Mouse (Mus musculus): ENCODE measurements around the gene Col26a1. TPM values are rescaled to one million over a fixed set of nuclear protein-coding genes. Genes with fewer than 3 reads are reported as not detected.

Gene Col26a1
- total RNA-seq, 2 experiments from 2014 or later: not detected

DNA sequence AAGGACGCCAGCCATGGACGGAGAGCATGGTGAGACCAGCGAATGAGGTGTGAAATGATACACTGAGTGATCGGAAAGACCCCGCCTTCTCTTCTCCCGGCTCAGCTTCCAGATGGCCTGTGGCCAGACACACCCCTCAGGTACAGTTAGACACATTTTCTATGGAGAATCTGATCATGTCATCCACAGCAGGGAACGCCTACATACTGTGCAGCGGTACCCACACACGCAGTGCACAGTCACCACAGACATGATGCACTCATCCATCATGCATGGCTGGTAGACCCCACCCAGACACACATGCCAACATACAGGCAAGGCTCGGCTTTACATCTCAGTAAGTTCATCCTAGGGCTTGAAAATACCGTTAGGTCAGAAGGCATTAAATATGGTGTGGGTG lies 63.3 kb downstream of the Col26a1 start:
- no peak for ATAC-seq (replicated peaks; ENCODE audit: low FRiP score, poor library complexity, severe bottlenecking)

- ATAC-seq (replicated peaks; ENCODE audit: low FRiP score, poor library complexity, severe bottlenecking): no peak
These were observed 72.3 kb downstream of the Col26a1 start for GRCm38 (mm10) chr5:136810539-136811374.

DNA sequence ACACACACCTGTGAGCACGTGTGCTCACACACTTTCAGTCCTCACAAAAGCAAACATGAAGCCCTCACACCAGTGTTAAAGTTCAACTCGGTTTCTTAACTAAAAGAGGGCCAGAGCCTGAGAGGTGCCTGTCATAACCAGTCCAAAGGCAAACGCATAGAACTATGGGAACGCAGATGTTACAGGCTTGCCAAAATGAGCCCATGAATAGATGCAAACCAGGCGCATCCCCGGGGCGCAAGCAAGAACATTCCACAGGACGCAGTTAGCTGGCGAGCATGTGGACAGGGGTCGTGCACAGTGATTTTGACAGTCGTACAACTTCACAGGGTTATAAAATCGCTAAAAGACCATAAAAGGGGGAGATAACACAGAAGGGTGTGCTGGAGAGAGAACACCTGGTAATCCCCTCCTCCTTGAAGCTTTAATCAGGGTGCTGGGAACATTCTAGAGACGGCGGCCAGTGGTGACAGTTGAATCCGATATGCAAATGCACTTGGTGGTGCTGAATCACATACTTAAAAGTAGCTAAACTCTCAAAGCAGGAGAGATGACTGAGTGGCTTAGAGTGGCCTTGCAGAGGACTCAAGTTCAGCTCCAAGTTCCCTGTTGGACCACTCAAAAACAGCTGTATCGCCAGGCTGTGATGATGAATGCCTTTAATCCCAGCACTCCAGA lies 76.5 kb downstream of the Col26a1 start:
- ATAC-seq (replicated peaks; ENCODE audit: low FRiP score, poor library complexity, severe bottlenecking): no peak

DNA sequence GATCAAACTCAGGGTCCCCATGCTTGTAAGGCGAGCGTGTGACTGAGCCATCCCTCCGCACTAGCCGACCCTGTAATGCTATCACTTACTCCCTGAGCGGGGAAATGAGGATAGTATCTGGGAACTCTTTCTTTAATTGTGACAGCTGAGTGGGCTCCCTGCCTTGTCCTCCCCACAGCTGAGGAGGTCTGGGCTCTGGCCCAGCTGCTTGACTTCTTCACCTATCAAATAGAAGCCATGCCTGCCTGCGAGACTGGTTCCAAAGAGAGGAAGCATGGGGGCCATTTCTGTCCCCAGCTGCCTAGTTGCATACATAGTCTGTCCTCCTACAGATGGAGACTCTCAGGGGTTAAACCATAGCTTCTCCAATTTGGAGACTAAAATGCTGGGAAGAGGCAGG lies 78.0 kb downstream of the Col26a1 start:
- no peak for ATAC-seq (replicated peaks; ENCODE audit: low FRiP score, poor library complexity, severe bottlenecking)

DNA sequence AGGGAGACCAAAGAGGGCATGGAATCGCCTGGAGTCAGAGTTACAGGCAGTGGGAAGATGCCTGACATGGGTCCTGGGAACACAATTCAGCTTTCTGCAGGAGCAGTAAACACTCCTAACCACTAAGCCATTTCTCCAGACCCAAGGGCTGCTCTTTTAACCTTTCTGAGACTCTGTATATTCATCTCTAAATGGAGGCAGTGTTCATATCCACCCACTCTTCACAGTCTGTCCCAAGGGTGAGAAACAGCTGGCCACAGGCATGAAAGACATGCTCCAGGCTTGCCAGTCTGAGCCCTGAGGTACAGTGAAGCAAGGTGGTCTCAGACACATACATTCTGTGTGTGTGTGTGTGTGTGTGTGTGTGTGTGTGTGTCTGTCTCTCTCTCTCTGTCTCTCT lies 78.8 kb downstream of the Col26a1 start:
- ATAC-seq (replicated peaks; ENCODE audit: low FRiP score, poor library complexity, severe bottlenecking): no peak

DNA sequence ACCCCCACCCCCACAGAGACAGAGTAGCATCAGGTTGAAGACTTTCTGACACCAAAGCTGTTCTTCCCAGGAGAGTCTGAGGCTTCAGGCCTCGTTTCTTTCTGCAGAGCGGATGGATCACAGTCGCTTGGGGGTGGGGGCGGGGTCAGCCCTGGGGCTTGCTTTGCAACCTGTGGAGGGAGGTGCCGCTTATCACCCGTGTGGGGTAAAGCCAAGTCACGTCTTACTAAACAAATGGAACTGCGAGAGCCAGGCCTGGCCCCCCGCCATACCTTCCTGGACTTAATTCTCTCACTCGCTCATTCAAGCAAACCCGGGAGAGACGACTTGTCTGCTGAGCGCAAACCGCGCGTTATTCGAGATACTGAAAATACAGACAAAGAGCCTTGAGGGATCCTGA lies 80.3 kb downstream of the Col26a1 start:
- ATAC-seq (replicated peaks; ENCODE audit: low FRiP score, poor library complexity, severe bottlenecking): no peak

GRCm38 (mm10) chr5:136796917-136797316 lies 86.1 kb downstream of the Col26a1 start:
- no peak for ATAC-seq (replicated peaks; ENCODE audit: low FRiP score, poor library complexity, severe bottlenecking)

DNA sequence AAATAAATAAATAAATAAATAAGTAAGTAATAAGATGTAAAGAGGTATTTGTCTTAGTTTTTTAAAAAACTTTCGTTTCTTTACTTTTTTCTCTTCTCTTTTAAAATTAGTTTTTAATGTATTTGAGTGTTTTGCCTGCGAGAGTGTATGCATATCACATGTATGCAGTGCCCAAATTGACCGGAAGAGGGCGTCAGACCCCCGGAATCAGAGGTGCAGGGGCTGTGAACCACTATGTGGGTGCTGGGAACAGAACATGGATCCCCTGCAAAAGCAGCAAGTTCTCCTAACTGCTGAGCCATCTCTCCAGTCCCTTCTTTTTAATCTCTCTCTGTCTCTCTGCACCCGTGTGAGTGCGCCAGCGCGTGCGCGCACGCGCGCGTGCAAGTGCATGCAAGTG lies 89.2 kb downstream of the Col26a1 start:
- no peak for ATAC-seq (replicated peaks; ENCODE audit: low FRiP score, poor library complexity, severe bottlenecking)

GRCm38 (mm10) chr5:136792541-136792940 lies 90.5 kb downstream of the Col26a1 start:
- ATAC-seq (replicated peaks; ENCODE audit: low FRiP score, poor library complexity, severe bottlenecking): no peak

DNA sequence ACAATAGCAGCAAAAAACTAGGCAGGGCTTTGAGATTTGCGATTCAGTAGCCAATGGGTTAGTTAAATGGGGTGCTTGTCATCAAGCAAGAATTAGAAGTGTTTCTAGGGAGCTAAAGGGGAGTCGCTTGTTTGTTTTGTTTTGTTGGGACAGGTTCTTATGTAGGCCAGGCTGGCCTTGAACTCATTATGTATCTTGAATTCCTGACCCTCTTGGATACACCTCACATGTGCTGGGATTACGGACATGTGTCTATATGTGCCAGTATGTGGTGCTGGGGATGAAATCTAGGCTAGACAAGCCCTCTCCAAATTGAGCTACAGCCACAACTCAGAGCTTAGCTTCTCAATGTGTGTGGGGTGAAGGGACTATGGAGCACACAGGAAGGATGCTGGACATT lies 91.8 kb downstream of the Col26a1 start:
- ATAC-seq (replicated peaks; ENCODE audit: low FRiP score, poor library complexity, severe bottlenecking): no peak

GRCm38 (mm10) chr5:136790570-136791196 lies 92.3 kb downstream of the Col26a1 start:
- ATAC-seq (replicated peaks; ENCODE audit: low FRiP score, poor library complexity, severe bottlenecking): peak; percentile 76; the same call in 1 of the 2 replicates

- ATAC-seq (replicated peaks; ENCODE audit: low FRiP score, poor library complexity, severe bottlenecking): no peak
These were observed 98.5 kb downstream of the Col26a1 start for GRCm38 (mm10) chr5:136784531-136784930.

DNA sequence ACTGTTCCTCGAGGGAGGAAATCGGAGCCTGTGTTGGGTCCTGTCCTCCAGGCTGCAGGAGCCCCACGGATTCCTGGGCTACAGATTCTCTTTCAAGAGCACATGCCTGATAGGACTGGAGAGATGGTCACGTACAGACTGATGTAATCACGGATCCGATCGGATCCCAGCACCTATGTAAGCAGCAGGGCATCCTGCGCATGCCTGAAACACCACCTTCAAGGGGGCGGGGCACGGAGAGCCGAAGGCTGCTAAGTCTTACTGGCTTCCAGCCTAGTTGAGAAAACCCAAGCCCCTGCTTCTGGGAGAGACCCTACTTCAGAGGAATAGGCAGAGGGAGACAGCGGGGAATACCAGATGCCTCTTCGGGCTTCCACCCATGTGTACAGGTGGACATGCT lies 100.4 kb downstream of the Col26a1 start:
- ATAC-seq (replicated peaks; ENCODE audit: low FRiP score, poor library complexity, severe bottlenecking): no peak

DNA sequence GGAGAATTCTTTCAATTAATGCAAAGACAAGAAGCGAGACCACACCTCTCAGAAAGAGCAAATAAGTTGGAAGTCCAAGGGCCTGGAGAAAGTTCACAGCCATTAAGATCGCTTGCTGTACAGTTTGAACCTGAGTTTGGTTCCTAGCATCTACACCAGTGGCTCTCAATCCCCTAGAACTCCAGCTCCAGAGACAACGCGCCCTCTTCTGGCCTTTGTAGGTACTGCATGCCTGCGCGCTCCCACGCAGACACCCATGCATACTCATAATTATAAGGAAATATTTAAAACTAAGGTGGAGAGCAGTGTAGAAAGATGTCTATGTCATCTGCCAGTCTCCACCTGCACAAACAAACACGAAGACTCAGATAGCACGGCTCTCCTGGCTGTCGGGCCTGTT lies 102.5 kb downstream of the Col26a1 start:
- peak; percentile 66; the same call in 1 of the 2 replicates for ATAC-seq (replicated peaks; ENCODE audit: low FRiP score, poor library complexity, severe bottlenecking)

DNA sequence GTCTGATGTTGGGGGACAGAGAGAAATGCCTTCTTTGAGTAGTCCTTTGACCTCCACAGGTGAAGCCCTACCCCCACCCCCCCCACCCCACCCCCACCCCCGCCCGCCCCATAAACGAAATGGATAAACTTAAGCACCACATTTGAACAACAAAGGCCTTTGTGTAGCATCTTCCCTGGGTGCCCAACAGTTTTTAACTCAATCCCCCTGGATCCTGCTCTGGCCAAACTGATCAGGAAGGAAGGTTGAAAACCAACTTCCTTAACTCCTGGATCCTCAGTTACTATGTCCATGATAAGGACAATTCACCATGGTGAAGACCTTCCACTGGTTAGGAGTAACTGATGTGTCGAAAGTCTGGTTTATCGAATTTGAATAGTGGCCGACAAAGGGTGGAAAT lies 103.1 kb downstream of the Col26a1 start:
- no peak for ATAC-seq (replicated peaks; ENCODE audit: low FRiP score, poor library complexity, severe bottlenecking)

- ATAC-seq (replicated peaks; ENCODE audit: low FRiP score, poor library complexity, severe bottlenecking): no peak
These were observed 107.5 kb downstream of the Col26a1 start for GRCm38 (mm10) chr5:136775548-136775947.

DNA sequence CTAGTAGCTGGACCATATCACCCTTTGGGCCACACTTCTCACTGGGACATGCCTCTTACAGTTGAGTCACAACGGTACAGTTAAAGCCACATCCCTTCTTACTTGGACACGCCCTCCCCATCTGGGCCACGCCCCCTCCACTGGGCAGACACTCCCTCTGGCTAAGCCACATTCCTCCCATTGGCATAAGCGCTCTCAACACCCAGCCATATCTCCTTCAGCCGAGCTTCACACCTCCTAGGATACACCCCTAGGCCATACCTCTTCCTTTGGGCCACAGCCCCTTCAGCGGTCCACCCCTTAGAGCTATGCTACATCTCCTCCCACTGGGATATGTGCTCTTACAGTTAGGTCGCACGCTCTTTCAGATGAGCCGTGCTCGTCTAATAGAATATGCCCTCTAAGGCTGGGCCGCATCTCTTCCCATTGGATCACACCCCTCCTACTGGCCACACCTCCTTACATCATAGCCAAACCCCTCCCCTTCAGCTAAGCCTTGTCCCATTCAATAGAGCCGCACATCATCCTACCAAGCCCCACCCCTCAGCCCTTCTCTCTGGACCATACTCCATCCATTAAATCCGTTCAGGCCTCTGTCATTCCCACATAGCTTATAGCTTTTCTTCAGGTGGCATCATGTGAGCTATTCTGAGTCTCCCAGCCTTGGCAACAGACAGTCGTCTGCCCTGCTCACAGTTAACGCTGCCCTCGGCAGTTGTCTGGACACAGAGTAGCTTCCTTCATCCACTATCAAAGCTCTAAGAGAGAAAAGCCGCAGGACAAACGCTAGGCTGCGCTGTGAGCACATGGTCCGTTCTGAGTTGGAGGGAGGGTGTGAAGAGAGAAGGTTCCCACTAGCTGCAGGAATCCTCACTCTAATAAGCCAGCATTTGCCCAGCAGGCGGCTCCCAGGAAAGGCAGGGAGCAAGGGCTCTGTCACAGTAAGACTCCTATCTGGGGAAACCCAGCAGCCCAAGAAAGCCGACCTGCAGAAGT lies 109.7 kb downstream of the Col26a1 start:
- ATAC-seq (replicated peaks; ENCODE audit: low FRiP score, poor library complexity, severe bottlenecking): no peak

GRCm38 (mm10) chr5:136771132-136771531 lies 111.9 kb downstream of the Col26a1 start:
- no peak for ATAC-seq (replicated peaks; ENCODE audit: low FRiP score, poor library complexity, severe bottlenecking)

GRCm38 (mm10) chr5:136767304-136767703 lies 115.7 kb downstream of the Col26a1 start:
- no peak for ATAC-seq (replicated peaks; ENCODE audit: low FRiP score, poor library complexity, severe bottlenecking)
